Mouse (Mus musculus) forebrain, postnatal 0 days (tissue): ENCODE data around the gene Crabp2. TPM values are rescaled to one million over a fixed set of nuclear protein-coding genes. Genes with fewer than 3 reads are reported as not detected.

Experiments used
- ATAC-seq: fragments of 200-750 bp; cut with Nextera tagmentation; 2 replicates; pipeline ENCODE4 v1.8.0; 2017; ENCODE audit warnings: mild to moderate bottlenecking, moderate library complexity
- DNase-seq: peaks from one replicate; pipeline ENCODE4 v3.0.0-alpha.2; 2015
- H3K27ac ChIP-seq: fragments of 300-500 bp; sonication (generic); 2 replicates; pipeline ENCODE4 v1.5.1; 2014; ENCODE audit warnings: low read depth, mild to moderate bottlenecking, antibody characterized with exemption, low read length, moderate library complexity, mixed read lengths
- H3K27me3 ChIP-seq: fragments of 300-500 bp; sonication (generic); 2 replicates; pipeline ENCODE4 v1.6.1; 2014; ENCODE audit warnings: mild to moderate bottlenecking, low read length, mixed read lengths; ENCODE audit not compliant: insufficient read depth
- H3K36me3 ChIP-seq: fragments of 300-500 bp; sonication (generic); 2 replicates; pipeline ENCODE4 v1.6.1; 2014; ENCODE audit warnings: mild to moderate bottlenecking, moderate library complexity; ENCODE audit not compliant: insufficient read depth
- H3K4me1 ChIP-seq: fragments of 300-500 bp; sonication (generic); 2 replicates; pipeline ENCODE4 v1.6.1; 2014; ENCODE audit warnings: antibody characterized with exemption; ENCODE audit not compliant: insufficient read depth
- H3K4me2 ChIP-seq: fragments of 300-500 bp; sonication (generic); 2 replicates; pipeline ENCODE4 v1.6.1; 2014; ENCODE audit warnings: low read depth, mild to moderate bottlenecking, moderate library complexity
- H3K4me3 ChIP-seq: fragments of 300-500 bp; sonication (generic); 2 replicates; pipeline ENCODE4 v1.5.1; 2014; ENCODE audit warnings: low read depth, low read length, mixed read lengths
- H3K9ac ChIP-seq: fragments of 300-500 bp; sonication (generic); 2 replicates; pipeline ENCODE4 v1.6.1; 2014; ENCODE audit warnings: mild to moderate bottlenecking
- H3K9me3 ChIP-seq: fragments of 300-500 bp; sonication (generic); 2 replicates; pipeline ENCODE4 v1.6.1; 2016; ENCODE audit warnings: low read length
- CTCF ChIP-seq: sonication (generic); IDR thresholded peaks from 2 replicates; pipeline ENCODE4 v1.5.1; 2016; ENCODE audit warnings: antibody characterized with exemption, control low read depth, low read depth
- WGBS: fragments of 180-500 bp; shearing (Covaris S2); extraction: QIAGEN DNeasy Blood & Tissue Kit; methylation state at CpG from one replicate; pipeline ENCODE4 v1.1.7; 2014; 5-methylcytosine and 5-hydroxymethylcytosine counted together
- polyA plus RNA-seq: library from polyadenylated mRNA; unstranded; fragments of >200 nt; fragmentation: Nextera tagmentation; extraction: Ambion mirVana; gene quantifications from 2 replicates; pipeline ENCODE4 v1.2.1, GENCODE M21; 2015
- total RNA-seq: library from RNA; depleted of rRNA; stranded (reverse); fragments of >200 nt; gene quantifications from 2 replicates; pipeline ENCODE4 v1.2.3, GENCODE M21; 2014

Gene Crabp2
- total and polyA plus RNA-seq, 2 experiments from 2014 or later, result 17.4 to 24.7 TPM

GRCm38 (mm10) chr3:87970939-87971488 is 22.5 kb downstream of the Crabp2 start, which contains the start of gene Nes:
Gene Nes (plus strand): TSS chr3:87971078.
- Histone ChIP-seq H3K27me3 (0 out of 2 replicates have a peak, but pooled peaks cover 5% of the 10 kb centered on the region), H3K9ac (peak within 1 kb of the TSS; percentile 47), H3K9me3 (no peaks in the 10 kb centered on the region), H3K36me3 (no peaks in the 10 kb centered on the region), H3K4me1 (0 out of 2 replicates have a peak, but pooled peaks cover 5% of the 10 kb centered on the region), H3K4me2 (peak within 1 kb of the TSS; percentile 91), H3K27ac (no peak within 1 kb of the TSS), H3K4me3 (peak within 1 kb of the TSS; percentile 51)
- DNase-seq (peak; percentile 76), ATAC-seq (peak; percentile 72)
- TF ChIP-seq CTCF, result no peak
- 2% methylated on average over 44 of the region's 44 CpGs for whole genome bisulfite sequencing

GRCm38 (mm10) chr3:87971489-87972202 is 23.2 kb downstream of the Crabp2 start:
- Histone ChIP-seq H3K4me3 (peak overlapping the region; percentile 51), H3K27me3 (0 out of 2 replicates have a peak, but pooled peaks cover 5% of the 10 kb centered on the region), H3K9me3 (no peaks in the 10 kb centered on the region), H3K36me3 (no peaks in the 10 kb centered on the region), H3K4me1 (0 out of 2 replicates have a peak, but pooled peaks cover 5% of the 10 kb centered on the region), H3K4me2 (peak overlapping the region; percentile 91), H3K27ac (no peak overlapping the region), H3K9ac (peak overlapping the region; percentile 47)
- no peak for DNase-seq
- peak; percentile 21; the same call in 1 of the 2 replicates for ATAC-seq
- no peak for TF ChIP-seq CTCF
- 1% methylated on average over 59 of the region's 60 CpGs for WGBS

GRCm38 (mm10) chr3:87972203-87972664 is 23.8 kb downstream of the Crabp2 start:
- 11% methylated on average over 8 of the region's 8 CpGs for WGBS
- ATAC-seq (peak; percentile 18; the same call in 1 of the 2 replicates), DNase-seq (no peak)
- Histone ChIP-seq H3K27me3 (0 out of 2 replicates have a peak, but pooled peaks cover 5% of the 10 kb centered on the region), H3K36me3 (no peaks in the 10 kb centered on the region), H3K9me3 (no peaks in the 10 kb centered on the region), H3K27ac (no peak overlapping the region), H3K9ac (peak overlapping the region; percentile 47; the same call in 1 of the 2 replicates), H3K4me2 (peak overlapping the region; percentile 91), H3K4me3 (peak overlapping the region; percentile 51), H3K4me1 (0 out of 2 replicates have a peak, but pooled peaks cover 5% of the 10 kb centered on the region)
- no peak for TF ChIP-seq CTCF

GRCm38 (mm10) chr3:87972776-87973175 is 24.3 kb downstream of the Crabp2 start:
- H3K27me3 ChIP-seq, result 0 out of 2 replicates have a peak, but pooled peaks cover 5% of the 10 kb centered on the region
- H3K36me3 ChIP-seq, result no peaks in the 10 kb centered on the region
- TF ChIP-seq CTCF, result no peak
- DNase-seq, result no peak
- H3K4me3 ChIP-seq, result peak overlapping the region; percentile 51
- no peak overlapping the region for H3K27ac ChIP-seq
- 0 out of 2 replicates have a peak, but pooled peaks cover 5% of the 10 kb centered on the region for H3K4me1 ChIP-seq
- no peak for ATAC-seq
- 9% methylated on average over 5 of the region's 5 CpGs for WGBS
- H3K9ac ChIP-seq, result 0 out of 2 replicates have a peak overlapping the region, but pooled peaks have one; percentile 47
- no peaks in the 10 kb centered on the region for H3K9me3 ChIP-seq
- H3K4me2 ChIP-seq, result peak overlapping the region; percentile 91

- ATAC-seq, result no peak; the same call in 1 of the 2 replicates
- DNase-seq, result no peak
Measured at GRCm38 (mm10) chr3:87973593-87974380, 25.3 kb downstream of the Crabp2 start.

GRCm38 (mm10) chr3:87974381-87974987 is 26.0 kb downstream of the Crabp2 start:
- ATAC-seq, result peak; percentile 72
- Histone ChIP-seq H3K36me3 (no peaks in the 10 kb centered on the region), H3K9ac (peak overlapping the region; percentile 10; the same call in 1 of the 2 replicates)

More at GRCm38 (mm10) chr3:87973593-87974380, 25.3 kb downstream of the Crabp2 start:
- Histone ChIP-seq H3K9ac (peak overlapping the region; percentile 10; the same call in 1 of the 2 replicates), H3K4me2 (peak overlapping the region; percentile 91), H3K9me3 (no peaks in the 10 kb centered on the region), H3K36me3 (no peaks in the 10 kb centered on the region), H3K4me3 (peak overlapping the region; percentile 14; the same call in 1 of the 2 replicates), H3K27me3 (0 out of 2 replicates have a peak, but pooled peaks cover 5% of the 10 kb centered on the region), H3K27ac (peak overlapping the region; percentile 64; the same call in 1 of the 2 replicates), H3K4me1 (0 out of 2 replicates have a peak, but pooled peaks cover 5% of the 10 kb centered on the region)
- WGBS, result 18% methylated on average over 14 of the region's 14 CpGs
- no peak for TF ChIP-seq CTCF

More at GRCm38 (mm10) chr3:87974381-87974987, 26.0 kb downstream of the Crabp2 start:
- TF ChIP-seq CTCF, result no peak
- Histone ChIP-seq H3K4me2 (peak overlapping the region; percentile 91), H3K9me3 (no peaks in the 10 kb centered on the region), H3K4me1 (0 out of 2 replicates have a peak, but pooled peaks cover 5% of the 10 kb centered on the region), H3K4me3 (no peak overlapping the region), H3K27ac (no peak overlapping the region), H3K27me3 (0 out of 2 replicates have a peak, but pooled peaks cover 5% of the 10 kb centered on the region)
- DNase-seq, result peak; percentile 66
- WGBS, result 7% methylated on average over 12 of the region's 12 CpGs
